Mouse (Mus musculus) cerebellum, adult (tissue): ENCODE measurements around the gene Gbf1.
"Not testable (repeated sequence)": the region's sequence is repeated elsewhere in the genome, so short reads cannot be mapped to it uniquely, and the experiment has no call there.

ENCODE experiments used
- ATAC-seq: cut with Nextera tagmentation; 2 replicates; pipeline ENCODE4 v1.9.2; 2017; ENCODE audit warnings: mild to moderate bottlenecking, moderate library complexity, mixed read lengths; ENCODE audit not compliant: insufficient number of reproducible peaks, low FRiP score, low TSS enrichment

Gene Gbf1

DNA sequence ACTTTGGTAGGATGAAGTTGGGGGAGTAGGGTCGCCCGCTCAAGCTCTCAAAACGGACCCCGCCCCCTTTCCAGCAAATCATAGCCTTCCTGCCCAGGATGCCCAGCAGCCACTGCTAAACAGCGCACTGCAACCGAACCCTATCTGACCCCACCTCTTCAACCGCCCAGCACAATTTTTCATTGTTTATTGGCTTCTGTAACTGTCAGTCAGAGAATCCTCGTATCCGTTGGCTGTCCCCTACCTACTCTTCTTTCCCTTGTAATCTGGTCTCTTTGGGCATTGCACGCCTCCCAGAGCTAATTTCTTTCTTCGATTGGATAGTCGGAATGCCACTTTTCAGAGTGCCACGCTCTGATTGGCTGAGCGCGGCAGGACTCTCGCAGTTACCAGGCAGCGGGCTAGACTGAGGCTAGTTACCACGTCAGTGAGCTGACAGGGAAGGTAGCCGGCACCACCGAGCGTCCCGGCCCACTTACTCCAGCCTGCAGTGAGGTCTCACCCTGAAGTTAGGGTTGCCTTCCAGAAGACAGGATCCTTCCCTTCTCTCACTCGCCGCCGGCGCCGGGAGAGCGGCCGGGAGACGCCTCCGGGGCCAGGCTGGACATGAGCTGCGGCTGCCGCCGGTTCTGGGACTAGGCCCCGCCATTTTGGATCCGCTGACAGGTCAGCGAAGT, at the start of gene Gbf1:
TSS of gene Gbf1 (plus strand) at position 383 of the 677 bp plus-strand sequence.
- peak; percentile 100 for ATAC-seq

DNA sequence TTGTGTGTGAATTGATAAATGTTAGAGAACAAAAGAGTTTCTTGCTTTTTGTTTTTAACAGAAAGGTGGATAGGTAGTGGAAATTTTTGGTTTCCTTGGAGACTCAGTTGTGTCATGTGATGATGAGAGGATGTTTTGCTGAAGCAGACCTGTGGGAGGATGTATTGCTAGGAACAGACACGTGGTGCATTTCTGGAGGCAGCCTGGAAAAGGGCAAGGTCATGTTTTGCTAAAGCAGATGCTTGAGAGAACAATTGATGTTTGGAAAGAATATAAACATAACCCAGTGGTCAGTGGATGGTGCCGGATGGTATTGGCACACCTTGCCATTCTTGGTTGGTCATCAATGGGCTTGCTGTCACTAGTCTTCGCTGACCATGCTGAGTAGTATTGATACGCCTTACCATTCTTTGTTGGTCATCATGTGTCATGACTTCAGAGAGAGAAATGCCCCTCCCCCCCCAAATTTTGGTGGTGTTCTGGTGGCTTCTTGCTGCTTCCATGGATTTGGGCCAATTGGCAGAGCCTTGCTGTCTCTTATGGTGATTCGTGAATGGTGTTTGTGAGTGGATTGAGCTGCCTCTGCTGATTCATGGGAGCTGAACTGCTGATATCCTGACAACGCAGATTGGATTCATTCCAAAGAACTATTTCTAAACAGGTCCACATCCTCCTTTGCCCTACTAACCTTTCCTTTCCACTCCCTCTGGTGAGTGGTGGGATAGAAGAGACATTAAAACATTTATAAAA, 48.7 kb upstream of the Gbf1 start:
- no peak for ATAC-seq

DNA sequence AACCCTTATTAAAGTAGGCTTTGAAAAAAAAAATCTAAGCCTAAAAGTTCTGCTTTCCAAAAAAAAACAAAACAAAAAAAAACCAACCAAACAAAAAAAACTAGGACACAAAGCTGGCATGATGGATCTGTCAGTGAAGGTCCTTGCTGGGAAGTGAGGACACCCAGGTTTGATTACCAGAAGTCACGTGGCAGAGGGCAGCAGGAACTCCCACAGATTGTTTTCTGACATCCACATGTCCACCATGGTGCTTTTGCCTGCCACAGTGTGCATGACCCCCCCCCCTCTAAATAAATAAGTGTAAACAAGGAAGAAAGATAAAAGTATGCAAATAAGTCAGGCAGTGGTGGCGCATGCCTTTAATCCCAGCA, 48.1 kb upstream of the Gbf1 start:
- no peak for ATAC-seq

DNA sequence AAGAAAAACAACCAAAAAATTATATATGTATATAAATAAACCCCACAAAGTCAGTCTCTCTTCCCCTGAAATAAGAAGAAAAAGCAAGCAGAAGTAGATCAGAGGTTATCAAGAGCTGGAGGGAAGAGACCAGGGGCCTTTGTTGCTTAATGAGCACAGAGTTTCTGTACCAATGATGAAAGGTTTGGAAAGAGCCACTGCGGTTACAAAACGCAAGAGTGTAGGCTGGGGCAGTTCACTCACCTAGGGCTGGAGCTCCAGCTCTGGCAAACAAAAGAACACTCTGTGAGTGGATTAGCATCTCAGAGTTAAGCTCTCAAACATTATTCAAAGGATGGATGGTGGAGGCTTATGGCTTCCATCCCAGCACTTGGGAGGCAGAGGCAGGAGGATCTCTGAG, 42.1 kb upstream of the Gbf1 start:
- ATAC-seq: no peak

DNA sequence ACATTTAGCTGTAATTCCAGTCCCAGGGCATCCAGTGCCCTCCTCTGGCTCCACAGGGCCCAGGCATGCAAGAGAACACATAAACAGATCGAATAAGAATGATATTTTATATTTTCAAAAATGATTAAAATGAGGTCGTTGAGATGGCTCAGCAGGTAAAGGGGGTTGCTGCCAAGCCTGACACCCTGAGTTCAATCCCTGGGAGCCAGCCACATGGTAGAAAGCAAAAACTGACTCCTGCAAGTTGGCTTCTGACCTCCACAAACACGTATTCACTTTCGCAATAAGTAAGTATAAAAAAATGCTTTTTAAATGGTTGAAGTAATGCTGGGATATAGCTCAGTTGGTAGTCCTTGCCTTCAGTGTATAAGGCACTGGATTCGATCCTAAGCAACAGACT, 41.5 kb upstream of the Gbf1 start:
- ATAC-seq: no peak

DNA sequence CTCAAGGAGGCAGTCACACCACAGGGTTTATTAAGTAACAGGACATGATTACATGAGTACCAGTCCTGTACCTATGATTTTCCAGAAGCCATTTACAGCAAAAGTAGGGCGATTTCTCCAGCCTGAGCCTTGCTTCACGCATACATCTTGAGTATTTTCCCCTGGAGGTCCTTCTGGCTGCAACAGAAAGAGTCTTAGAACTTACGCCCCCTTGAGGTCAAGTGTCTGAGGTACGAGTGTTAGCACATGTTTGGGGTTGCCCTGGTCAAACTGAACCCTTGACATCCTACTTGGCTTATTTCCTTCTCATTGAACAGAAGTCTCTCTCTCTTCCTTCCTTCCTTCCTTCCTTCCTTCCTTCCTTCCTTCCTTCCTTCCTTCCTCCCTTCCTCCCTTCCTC, 37.7 kb upstream of the Gbf1 start:
- no peak for ATAC-seq

DNA sequence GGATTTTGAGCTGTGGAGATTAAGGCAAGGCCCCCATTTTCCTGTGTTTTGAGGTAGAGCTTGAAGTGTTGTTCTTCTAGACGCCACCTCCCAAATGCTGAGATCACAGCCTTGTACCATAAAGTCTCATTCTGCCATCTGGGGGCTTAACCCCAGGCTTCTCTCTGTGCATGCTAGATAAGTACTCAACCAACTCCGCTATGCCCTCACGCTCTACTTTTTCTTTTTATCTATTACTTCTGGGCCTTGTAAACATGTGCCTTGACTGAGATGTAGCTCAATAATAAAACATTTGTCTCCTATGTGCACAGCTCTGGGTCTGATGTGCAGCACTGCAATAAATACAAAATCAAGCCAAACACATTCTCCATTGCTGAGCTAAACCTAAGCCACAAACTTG, 32.9 kb upstream of the Gbf1 start:
- ATAC-seq: no peak

DNA sequence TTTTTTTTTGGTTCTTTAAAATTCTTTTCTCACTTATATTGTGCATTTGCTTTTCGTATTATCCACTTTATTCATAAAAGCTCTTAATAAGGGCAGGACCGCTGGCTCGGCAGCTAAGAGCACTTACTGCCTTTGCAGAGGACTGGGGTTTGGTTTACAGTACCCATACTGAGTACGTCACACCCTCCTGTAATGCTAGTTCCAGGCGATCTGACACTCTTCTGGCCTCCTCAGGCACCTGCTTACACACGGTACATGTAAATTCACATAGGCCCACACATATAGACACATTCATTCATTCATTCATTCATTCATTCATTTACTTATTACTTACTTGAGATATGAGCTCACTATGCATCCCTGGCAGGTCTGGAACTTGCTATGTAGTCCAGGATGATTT, 31.4 kb upstream of the Gbf1 start:
- ATAC-seq: no peak

DNA sequence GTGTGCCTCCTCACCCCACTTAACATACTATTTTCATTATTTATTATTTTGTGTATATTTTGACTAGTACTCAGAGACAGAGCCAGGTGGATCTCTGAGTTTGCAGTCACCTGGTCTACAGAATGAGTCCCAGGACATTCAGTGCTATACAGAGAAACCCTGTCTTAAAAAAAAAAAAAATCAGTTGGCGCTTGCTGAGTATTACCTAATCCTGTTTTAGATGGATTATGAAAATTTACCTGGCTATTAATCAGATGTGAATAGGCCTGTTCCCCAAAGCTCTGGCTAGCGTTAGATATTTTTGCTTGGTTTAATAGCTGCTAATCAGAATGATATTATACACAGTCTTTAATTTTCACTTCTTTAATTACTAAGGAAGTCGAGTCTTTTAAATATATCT, 28.4 kb upstream of the Gbf1 start:
- ATAC-seq: no peak

DNA sequence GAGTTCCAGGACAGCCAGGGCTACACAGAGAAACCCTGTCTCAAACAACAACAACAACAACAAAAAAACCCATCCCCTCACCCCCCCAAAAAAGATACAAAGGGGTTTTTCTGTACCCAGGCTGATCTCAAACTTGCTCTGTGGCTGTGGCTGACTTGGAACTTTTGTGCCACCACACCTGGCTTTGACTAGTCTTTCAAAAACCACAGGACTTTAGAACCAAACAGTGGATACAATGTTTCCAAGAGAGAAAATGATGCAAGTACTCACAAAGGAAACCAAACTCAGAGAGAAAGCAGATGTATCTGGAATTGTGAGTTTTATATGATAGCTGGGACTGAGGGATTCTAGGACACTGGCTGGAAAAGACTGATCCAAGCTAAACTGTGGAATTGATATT, 27.7 kb upstream of the Gbf1 start:
- no peak for ATAC-seq

DNA sequence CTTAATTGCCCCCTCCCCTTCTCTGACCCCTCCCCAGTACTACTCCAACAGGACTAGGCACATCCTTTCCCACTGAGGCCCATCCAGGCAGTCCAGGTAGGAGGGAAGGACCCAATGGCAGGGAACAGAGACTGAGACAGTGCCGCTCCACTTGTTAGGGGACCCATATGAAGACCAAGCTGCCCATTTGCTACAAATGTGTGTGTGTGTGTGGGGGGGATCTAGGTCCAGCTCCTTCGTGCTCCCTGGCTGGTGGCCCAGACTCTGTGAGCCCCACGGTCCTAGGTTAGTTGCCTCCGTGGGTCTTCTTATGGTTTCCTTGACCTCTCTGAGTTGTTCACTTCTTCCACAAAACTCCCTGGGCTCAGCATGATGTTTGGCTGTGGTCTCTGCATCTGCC, 26.0 kb upstream of the Gbf1 start:
- ATAC-seq: no peak

DNA sequence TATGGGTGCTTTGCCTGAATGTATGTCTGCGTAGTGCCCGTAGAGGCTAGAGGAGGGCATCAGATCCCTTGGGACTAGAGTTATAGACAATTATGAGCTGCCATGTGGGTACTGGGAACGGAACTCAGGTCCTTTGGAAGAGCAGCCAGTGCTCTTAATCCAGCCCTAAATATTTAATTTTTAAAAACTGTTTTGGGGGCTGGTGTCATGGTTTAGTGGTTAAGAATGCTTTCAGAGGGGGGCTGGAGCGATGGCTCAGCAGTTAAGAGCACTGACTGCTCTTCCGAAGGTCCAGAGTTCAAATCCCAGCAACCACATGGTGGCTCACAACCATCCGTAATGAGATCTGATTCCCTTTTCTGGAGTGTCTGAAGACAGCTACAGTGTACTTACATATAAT, 22.6 kb upstream of the Gbf1 start:
- ATAC-seq: not testable (repeated sequence)

DNA sequence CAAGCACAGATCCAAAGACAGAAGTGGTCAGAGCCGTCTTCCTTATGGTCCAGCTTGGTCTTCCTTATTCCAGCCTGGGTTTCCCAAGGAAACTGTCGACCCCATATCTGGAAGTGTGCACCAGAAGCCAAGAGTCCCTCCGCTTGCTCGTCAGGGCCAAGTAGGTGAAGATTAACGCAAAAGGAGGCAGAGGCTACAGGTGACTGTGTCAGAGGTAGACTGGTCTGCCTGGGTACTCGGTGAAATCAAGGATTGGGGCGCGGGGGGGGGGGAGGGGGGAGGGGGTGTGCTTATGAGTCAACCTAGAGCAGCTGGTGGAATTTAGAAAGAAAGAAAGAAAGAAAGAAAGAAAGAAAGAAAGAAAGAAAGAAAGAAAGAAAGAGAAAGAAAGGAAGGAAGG, 21.0 kb upstream of the Gbf1 start:
- no peak for ATAC-seq

DNA sequence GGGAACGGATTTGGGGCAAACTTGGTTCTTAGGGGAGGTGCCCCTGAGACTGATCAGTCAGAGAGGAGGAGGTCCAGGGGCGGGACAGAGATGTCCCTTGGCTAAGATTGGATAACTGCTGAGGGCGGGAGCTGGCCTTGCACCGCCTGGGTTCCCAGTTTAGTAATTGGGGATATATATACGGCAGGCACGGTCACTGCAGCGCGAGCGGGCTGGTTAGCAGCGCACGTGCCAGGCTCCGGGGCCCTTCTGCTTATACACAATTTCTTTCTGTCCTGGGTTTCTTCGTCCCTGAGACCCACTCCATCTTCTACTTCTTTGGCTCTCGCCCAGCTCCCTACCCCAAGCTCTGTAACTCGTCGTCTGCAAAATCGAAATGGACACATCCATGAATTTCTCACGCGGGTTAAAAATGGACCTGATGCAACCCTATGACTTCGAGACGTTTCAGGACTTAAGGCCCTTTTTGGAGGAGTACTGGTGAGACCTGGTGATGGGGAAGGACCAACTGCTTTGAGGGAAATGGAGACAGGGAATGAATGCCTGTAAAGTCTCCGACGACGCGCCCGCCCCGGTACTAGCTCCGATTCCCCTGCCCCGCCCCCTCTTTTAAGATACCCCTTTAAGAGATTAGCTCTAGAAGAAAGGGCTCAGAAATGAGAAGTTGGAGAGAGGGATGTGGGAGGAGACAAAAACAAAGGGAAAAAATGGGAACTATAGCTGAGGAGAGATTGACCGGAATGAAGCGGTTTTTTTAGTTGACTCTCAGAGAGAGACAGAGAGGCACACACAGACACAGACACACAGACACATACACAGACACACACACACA, 20.4 kb upstream of the Gbf1 start, which contains the start of gene Elovl3:
TSS of gene Elovl3 (plus strand) at position 204 of the 832 bp plus-strand sequence.
- no peak for ATAC-seq

DNA sequence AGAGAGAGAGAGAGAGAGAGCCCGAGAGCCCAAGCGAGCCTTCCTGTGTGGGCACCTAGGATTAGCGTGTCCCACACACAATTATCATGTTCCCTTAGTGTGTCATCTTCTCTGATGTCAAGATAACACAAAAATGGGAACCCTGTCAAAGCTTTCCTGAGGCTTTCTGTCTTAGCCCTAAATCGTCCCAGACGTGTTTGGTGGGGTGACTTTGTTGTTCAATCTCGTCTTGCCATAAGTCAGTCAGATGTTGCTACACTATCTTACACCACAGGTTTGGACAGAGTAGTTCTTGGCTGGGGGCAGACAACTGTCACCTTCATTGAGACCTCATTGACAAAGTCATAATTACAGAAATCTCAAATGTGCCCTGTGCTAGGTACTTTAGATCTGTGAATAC, 19.7 kb upstream of the Gbf1 start:
- no peak for ATAC-seq

DNA sequence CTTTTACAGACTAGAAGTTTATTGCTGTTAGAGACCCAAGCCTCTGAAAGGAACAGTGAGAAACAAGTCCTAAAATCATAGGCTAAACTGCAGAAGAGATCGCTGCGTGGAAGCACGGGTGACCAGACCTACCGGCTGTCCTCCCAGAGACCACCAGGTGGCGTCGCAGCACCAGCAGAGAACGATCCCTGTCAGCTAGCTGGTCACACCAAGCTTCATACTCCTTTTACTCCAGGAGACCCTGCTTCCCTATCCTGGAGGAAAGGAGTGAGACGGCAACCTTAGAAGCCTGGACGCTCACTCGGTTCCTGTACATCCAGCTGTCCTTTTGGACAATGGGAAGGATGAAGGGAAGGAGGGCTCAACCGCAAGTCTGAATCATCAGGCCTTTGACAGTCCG, 17.0 kb upstream of the Gbf1 start:
- peak; percentile 59; the same call in 1 of the 2 replicates for ATAC-seq

DNA sequence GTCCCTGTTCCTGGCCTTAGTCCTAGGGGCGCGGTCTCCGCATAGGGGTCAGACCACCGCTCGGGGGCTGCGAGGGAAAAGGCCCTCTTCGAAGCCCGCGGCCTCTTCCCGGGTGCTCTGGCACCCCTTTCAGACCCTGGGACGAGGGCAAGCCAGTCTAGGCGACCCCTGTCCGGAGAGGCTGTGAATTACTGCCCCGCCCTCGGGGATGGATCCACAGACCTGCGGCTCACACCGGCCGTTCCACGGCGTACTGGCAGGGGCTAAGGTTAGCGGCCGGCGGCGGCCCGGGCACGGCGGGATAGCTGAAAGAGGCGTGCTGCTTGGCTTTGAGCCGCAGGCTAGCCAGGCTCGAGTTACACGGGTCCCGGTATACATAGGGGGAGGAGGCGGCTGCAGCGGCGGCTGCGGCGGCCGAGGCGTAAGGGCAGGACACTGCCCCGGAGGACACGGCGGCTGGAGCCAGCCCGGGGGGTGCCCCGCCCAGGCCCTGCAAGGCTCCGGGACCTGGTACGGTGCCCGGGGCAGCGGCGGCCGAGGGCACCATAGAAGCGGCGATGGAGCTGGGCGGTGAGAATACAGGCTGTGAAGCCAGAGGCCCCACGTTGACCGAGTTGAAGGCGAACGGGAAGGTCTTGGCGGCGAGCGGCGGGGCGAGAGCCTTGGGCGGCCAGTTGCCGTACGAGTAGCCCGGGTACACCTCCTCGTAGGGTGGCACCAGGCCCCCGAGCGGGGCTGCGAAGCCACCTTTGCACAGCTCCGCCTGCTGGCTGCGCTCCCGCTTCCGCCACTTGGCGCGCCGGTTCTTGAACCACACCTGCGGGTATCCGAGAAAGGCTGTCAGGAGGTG, 16.3 kb upstream of the Gbf1 start:
- 0 out of 2 replicates have a peak, but pooled peaks have one; percentile 51 for ATAC-seq

DNA sequence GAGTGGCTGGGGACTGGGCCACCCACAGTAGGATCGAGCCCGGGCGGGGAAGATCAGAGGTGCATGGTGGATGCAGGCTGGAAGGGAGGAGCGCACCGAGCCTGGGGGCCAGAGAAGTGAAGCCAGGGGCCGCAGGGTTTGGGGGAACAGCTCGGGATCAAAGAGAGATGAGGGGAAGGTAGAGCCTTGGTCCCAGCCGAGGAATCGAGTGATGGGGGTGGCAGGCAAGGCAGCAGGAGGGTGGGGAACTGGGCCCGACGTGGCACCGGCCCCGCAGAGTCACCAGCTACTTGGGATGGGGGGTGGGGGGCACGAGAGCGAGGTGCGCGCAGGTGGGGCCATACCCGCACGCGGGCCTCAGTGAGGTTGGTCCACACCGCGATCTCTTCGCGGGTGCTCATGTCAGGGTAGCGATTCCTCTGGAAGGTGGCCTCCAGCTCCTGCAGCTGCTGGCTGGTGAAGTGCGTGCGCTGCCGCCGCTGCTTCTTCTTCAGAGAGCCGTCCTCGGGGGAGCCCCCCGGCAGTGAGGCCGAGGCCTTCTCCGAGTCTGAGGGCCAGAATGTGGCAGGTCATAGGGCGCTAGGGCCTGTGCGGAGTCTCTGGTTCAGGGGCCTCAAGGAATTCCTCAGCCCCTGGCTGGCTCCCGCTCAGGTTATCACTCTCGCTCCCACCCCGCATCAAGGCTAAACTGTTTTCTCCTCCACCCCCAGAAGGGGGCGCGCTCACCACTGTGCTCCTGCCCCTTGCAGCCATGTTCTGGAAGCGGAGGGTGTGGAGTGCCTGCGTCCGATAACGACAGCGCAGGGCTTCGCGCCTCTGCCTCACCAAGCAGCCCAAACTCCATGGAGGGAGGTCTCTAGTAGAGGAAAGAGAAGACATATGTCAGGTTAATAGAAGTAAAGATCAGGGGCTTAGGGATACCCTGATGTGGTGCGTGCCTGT, 15.4 kb upstream of the Gbf1 start:
- ATAC-seq: no peak

DNA sequence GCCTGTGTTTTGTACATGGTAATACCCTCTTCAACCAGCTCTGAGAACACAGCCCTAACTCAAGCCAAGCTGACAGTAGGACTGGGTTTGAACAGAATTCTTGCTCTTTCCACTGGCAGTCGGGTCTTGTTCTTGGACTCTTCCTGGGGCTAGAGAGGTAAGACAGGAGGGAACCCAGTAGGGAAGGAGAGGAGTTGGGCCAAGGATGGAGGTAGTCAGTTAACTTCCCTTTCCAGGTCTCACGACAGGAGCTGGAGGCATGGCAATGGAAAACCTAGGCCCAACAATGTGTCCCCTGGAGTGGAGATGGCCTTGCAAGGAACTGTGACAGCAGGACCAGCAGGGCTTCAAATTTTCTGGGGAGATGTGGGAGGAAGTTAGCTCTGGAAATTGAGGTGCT, 12.0 kb upstream of the Gbf1 start:
- no peak for ATAC-seq
